Mouse (Mus musculus): ENCODE data around the gene Olfr18.
A peak's percentile ranks its signal among the peaks of the same experiment; 100 is the strongest.
"Not testable (repeated sequence)": the region's sequence is repeated elsewhere in the genome, so short reads cannot be mapped to it uniquely, and the experiment has no call there.

Olfr18 gene

GRCm38 (mm10) chr9:20335994-20336393, at the start of gene Olfr18:
Olfr18 (minus strand) TSS chr9:20336094.
- no peak for DNase-seq

- DNase-seq: no peak
Measured at GRCm38 (mm10) chr9:20385343-20385703, 49.4 kb upstream of the Olfr18 start.

DNA sequence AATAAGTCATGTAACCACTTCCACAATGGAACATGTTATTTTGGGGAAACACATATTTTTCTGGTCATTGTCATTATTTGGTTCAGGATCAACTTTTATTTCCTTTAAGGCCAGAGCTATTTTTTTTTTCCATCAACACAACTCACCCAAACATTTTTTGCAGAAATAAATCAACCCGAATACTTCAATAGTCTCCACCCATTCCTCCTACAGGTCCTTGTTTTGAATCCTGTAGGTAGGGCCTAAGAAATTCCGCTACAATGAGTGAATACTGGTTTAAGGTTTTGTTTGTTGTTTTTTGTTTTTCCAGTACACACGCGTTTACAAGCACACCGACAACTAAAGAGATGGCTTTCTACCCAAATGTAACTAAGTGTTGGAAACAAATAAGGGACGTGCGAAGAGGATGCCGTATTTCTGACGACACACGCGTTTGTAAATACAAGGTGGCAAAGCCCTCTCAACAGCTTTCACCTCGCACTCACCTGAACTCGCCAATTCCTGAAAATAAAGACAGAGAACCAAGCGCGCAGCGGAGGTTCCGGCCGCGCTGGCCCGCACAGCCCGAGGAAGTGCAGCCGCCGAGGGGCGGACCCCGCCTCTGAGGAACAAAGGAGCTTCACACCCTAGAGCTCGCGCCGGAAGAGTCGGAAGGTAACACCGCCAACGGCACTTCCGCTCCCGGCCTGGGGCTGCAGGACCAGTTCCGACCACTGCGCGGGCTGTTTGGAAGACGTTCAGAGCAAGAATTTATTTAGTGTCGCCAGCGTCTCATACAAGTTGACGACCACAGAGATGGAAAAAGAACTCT, 48.8 kb upstream of the Olfr18 start, which contains the start of gene Zfp560:
Zfp560 (minus strand) TSS at position 646 of the 811 bp plus-strand sequence.
- DNase-seq: peak; percentile 93 to 94

DNA sequence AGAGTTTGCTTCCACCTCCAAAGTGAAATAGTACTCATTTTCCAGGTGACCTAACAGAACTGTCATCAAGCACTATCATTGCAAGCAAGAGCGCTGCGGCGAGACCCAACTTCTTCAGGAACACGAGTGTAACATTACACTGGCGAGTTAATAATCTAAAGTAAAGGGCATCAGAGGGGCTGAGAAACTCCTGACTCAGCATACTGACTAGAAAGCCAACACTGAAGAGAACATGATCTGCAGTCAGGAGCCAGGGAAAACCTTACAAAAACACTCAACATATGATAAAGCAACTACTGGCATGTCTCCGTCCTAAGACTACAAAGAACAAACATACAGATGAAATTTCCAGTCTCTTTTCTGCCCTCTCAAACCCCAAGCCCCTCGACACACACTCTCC, 47.8 kb upstream of the Olfr18 start:
- DNase-seq: no peak

DNA sequence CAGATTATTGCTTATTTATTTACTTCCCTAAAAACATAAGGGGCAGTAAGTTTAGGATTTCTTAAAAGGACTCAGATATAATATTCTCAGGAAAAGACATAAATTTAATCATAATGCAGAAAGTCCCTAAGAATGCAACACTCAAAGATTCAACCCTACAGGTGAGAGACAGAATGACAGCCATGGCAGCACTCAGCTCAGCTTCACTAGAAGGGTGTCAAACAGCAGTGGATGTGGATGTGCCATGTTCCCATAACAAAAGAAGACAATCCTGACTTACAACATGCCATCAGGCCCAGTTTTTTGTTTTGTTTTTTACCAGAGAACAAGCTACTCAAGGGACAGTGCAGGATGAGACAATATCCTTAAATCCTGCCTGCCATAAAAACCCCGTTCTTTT, 38.8 kb upstream of the Olfr18 start:
- DNase-seq: no peak

DNA sequence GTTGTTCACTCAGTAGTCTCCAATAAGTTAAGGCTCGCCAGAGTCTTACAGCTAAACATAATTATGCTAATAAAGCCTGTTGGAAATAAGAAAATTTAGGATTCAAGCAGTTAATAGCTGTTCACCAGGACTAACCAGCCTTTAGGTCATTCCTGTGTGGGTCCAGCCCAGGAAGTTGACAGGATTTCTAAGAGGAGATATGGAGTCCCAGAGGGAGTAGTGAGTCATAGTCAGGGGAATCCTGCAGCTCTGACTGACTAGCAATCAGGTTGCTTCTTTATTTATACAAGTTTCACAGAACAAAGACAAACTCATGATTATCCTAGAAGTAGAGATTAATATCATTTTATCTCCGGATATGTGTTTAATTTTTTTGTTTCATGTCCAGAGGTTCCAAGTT, 31.4 kb upstream of the Olfr18 start:
- DNase-seq: no peak

GRCm38 (mm10) chr9:20348501-20348900, 12.6 kb upstream of the Olfr18 start:
- DNase-seq: no peak

GRCm38 (mm10) chr9:20298232-20298631, 37.7 kb downstream of the Olfr18 start, which contains the start of gene Olfr873:
Olfr873 (plus strand) TSS chr9:20298532.
- no peak for DNase-seq

DNA sequence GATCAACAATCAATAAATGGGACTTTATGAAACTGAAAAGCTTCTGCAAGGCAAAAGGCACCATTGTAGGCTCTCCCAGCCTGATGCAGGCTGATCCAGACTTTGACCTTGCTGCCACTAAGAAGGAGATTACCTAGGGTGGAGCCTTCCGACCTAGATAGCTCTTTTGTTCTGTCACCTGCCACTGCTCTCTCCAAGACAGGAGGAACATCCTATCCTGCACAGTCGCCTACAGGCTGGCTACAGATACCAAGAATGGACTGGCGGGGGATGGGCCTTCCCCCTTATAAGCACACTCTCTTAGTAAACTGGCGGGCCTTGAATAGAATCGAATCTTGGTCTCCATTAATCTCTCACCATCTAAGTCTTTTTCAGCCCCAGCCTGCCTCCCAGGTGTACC, 40.3 kb downstream of the Olfr18 start:
- DNase-seq: not testable (repeated sequence)

- DNase-seq: no peak
Measured at GRCm38 (mm10) chr9:20282051-20282450, 53.8 kb downstream of the Olfr18 start, which contains the start of gene Olfr39. Olfr39 (plus strand) TSS chr9:20282351.
